Mouse (Mus musculus) liver, adult 2 months (tissue): ENCODE data around the gene Gm10681.
"Not testable (repeated sequence)": the region's sequence is repeated elsewhere in the genome, so short reads cannot be mapped to it uniquely, and the experiment has no call there.

Experiments
- CTCF ChIP-seq: fragments of 200-500 bp; IDR thresholded peaks from 2 replicates; pipeline ENCODE4 v1.5.1; 2011; ENCODE audit warnings: low read depth, low read length, control low read depth
- POLR2A ChIP-seq: fragments of 200-500 bp; IDR thresholded peaks from 2 replicates; pipeline ENCODE4 v1.6.1; 2011; ENCODE audit warnings: low read length, control low read depth; ENCODE audit not compliant: insufficient read depth; ENCODE audit errors: extremely low read depth

DNA sequence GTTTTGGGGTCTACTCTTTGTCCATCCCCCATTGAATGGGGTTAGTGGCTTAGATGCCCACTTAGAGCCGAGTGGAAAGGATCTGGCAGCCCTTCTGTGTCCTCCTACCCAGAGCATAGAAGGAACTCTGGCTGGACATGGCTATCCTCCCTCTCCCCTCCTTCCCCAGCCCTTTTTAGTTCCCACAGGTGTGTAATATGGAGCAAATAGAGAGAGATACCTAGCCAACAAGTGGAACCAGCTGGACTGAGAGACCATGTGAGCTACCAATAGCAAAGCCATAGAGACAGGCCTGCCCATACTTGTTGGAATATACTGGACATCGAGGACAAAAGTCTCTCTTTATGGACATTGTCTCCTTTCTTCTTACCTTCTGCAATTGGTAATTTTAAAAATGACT, 20.9 kb downstream of the Gm10681 start:
- TF ChIP-seq POLR2A, CTCF: not testable (repeated sequence)
